Mouse (Mus musculus) telencephalon, adult 2 months (tissue): ENCODE results near the gene Gm10337.
A peak's percentile ranks its signal among the peaks of the same experiment; 100 is the strongest.

Source experiments
- DNase-seq: peaks from one replicate; pipeline ENCODE4 v3.0.0-alpha.2; 2011; ENCODE audit warnings: low read depth, low spot score

Gene Gm10337

DNA sequence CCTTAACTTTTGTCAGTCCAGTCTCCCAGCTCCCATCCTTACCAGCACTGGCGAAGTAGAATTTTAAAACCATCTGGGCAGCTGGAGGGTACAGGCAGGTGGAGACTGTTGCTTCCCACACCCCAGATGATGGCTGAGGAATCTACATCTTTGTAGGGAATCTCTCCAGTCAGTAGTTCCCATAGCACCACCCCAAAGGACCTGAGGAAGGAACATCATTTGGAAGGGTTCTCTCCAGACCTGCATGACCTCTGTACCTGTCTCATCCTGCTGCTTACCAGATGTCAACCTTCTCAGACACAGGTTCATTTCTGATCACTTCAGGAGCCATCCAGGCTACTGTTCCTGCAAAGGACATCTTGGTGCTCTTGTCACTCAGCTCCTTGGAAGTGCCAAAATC, at the start of gene Gm10337:
TSS of gene Gm10337 (plus strand) at position 276 of the 400 bp plus-strand sequence.
- DNase-seq = no peak

GRCm38 (mm10) chr15:102455993-102456392, 47.5 kb upstream of the Gm10337 start:
- no peak for DNase-seq

DNA sequence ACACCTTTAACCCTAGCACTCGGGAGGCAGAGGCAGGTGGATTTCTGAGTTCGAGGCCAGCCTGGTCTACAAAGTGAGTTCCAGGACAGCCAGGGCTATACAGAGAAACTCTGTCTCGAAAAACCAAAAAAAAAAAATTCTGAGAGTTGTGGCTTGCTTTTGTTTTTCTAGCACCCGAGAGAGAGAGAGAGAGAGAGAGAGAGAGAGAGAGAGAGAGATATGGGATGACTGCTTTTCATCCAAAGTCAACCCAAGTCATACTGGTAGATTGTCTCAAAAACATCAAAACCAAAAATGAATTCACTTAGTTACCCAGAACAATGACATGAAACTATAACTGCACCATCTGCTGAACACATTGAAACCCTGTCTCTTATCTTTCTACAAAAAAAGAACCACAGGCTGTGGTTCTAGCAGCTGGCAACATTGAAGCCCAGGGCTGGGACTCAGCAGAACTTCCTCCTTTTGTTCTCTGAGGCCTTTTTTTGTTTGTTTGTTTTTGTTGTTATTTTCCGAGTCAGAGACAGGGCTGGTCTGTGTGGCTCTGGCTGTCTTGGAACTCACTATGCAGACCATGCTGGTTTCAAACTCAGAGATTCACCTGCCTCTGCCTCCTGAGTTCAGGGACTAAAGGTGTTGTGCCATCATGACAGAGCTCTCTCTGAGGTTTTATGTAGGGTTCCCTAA, 45.3 kb upstream of the Gm10337 start:
- DNase-seq = no peak

- DNase-seq = peak; percentile 94
Measured at GRCm38 (mm10) chr15:102458904-102459317, 44.6 kb upstream of the Gm10337 start, which contains the start of gene Prr13. Prr13 (plus strand) TSS chr15:102459028.

DNA sequence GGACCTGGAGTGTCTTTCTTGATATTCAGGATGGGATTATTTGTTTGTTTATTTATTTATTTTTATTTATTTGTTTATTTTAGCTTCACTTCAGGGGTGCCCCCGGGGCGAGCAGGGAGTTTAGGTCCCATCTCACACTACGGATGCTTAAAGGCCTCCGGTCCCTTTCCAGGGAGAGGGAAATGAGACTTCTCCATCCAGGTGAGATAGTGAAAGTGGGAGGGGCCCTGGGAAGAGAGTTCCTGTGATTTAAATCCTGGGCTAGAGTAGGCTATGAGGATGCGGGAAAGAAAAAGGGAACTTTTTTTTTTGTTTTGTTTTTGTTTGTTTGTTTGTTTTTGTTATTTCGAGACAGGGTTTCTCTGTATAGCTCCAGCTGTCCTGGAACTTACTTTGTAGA, 44.1 kb upstream of the Gm10337 start:
- no peak for DNase-seq

DNA sequence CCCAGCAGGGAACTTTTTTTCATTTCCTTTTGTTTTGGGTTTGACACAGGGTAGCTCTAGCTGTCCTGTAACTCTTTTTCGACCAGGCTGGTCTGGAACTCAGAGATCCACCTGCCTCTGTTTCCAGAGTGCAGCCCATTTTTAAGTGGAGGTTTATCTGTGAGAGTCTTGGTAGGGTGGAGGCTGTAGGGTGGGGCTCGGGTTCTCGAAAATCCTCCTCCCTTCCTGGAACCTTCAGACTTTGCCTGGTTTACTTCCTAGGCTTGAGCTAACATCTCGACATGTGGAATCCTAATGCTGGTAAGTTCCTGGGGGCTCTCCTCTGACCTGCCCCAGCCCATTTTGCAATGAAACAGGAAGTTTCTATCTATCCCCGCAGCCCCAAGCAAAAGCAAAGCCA, 43.7 kb upstream of the Gm10337 start:
- DNase-seq = no peak

GRCm38 (mm10) chr15:102460409-102460808, 43.1 kb upstream of the Gm10337 start:
- no peak for DNase-seq

DNA sequence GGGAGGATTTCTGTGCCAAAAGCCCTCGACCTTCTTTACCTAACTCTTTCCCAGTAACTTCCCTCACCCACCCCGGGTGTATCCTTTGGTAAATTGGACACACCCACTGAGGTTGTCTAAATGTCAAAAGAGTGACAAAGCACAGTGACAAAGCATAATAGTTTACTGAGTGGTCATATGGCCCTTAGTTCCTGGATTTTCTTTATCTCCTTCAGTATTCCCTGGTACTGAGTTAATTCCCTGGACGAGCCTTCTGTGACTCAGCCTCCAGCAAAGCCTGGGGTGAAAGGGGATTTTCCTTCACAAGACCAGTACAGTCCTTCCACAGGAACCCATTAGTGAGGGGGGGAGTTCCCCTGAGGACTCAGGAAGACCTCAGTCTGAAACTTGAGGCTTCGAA, 42.6 kb upstream of the Gm10337 start:
- DNase-seq = no peak

DNA sequence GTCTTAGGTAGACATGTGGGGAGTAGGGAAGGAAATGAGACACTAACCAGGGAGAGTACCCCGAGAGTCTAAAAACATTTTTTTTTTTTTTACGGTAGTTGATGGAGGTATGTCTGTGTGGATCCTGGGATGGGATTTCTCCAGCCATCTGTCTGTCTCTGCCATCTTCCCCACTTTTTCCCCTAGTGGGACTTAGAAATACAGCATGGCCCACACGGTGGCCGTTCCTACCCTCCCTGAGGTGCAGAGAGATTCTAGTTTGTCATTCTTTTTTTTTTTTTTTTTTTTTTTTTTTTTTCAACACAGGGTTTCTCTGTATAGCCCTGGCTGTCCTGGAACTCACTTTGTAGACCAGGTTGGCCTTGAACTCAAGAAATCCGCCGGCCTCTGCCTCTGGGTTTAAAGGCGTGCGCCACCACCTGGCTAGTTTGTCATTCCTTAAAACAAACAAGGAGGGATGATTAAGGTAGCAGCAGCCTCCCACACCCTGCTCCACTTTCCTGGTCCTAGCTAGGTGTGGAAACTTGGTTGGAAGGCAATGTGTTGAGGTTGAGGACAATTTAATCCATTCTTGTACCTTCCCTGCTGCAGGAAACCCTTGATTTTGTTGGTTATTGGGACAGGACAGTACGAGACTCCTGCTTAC, 42.0 kb upstream of the Gm10337 start:
- DNase-seq = no peak

DNA sequence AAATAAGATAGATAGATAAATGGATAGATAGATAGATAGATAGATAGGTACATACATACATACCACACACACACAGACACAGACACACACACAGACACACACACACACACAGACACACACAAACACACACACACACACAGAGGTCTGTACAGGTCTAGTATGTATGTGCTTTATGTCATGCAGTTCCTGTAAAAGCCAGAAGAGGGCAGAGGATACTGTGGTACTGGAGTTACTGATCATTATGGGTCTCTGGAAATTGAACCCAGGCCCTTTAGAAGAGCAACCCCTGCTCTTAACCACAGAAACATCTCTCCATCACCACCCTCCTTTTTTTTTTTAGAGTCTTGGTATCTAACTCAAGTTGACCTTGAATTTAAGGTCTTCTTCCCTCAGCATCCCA, 39.9 kb upstream of the Gm10337 start:
- no peak for DNase-seq

GRCm38 (mm10) chr15:102468675-102469370, 34.7 kb upstream of the Gm10337 start:
- DNase-seq = no peak

DNA sequence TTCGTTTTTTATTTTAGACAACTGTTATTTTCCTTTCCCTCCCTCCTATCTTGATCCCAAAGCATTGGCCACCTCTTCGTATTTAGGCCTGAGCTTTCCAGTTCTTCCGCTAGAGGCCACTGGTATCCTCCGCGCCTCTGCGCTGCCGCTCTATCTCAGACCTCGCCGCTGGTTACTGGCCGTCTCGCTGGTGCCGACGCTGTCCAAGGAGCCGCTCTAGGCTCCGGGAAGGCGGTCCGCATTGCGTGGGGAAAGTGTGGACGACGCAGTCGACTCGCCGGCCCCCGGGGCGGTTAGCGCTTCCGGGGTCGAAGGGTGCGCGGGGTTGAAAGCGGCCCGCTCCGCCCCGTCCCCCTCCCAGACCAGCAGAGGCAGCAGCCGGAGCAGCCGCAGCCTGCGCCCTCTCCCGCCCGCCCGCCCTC, 33.3 kb upstream of the Gm10337 start, which contains the start of gene Pcbp2:
TSS of gene Pcbp2 (plus strand) at position 357 of the 422 bp plus-strand sequence.
- DNase-seq = peak; percentile 98

- DNase-seq = peak; percentile 69
Measured at GRCm38 (mm10) chr15:102470605-102471294, 32.8 kb upstream of the Gm10337 start.

DNA sequence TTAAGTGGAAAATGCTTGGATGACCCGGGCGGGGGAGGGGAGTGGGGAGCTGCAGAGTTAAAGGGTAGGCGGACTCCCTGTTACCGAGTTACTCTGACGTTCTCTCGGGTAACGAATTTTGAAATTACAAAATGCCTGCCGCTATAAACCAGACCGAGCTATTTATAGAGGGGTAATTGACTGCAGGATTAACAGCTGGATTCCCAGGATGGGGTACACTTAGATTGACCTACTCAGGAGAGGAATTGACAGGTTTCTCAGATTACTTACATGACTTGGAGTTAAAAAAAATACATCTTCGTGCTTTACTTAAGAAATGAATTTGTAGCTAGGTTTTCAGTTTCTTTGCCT, 32.3 kb upstream of the Gm10337 start:
- no peak for DNase-seq

- no peak for DNase-seq
Measured at GRCm38 (mm10) chr15:102471727-102472126, 31.8 kb upstream of the Gm10337 start.

- no peak for DNase-seq
Measured at GRCm38 (mm10) chr15:102473246-102473645, 30.3 kb upstream of the Gm10337 start.

GRCm38 (mm10) chr15:102474520-102474919, 29.0 kb upstream of the Gm10337 start:
- no peak for DNase-seq

DNA sequence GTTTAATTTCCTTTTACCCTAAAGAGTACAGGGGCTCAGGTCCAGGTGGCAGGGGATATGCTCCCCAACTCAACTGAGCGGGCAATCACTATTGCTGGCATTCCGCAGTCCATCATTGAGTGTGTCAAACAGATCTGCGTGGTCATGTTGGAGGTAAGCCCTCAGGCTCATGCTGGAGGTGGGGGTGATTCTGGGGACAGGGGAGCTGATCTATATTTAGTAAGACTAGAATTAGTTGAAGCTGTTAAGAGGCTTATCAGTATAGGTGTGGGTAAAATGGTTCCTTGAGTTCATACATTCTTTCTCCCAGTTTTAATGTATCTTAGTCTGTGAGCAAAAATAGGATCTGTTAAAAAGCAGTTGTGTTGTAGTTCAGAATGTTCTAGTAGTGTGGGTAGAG, 20.4 kb upstream of the Gm10337 start:
- DNase-seq = no peak

- DNase-seq = no peak
Measured at GRCm38 (mm10) chr15:102485853-102486252, 17.7 kb upstream of the Gm10337 start.

DNA sequence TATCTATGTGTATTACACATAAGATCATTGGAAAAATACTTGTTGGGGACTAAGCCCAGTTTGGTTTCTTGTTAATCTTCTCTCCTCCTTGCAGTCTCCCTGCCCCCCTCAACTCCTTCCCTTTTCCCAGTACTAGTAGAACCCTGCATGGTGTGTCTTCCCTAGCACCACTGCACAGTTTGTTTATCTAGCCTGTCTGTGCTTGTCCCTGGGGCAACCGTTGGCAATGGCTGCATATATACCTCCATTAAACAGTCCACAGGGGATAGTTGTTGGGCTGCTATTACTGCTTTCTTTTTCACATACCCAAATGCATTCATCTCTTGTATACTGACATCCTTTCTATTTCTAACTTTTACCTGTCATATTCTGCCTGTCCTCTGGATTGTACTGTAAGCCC, 15.9 kb upstream of the Gm10337 start:
- DNase-seq = no peak

- DNase-seq = no peak
Measured at GRCm38 (mm10) chr15:102498322-102498721, 5.2 kb upstream of the Gm10337 start.

DNA sequence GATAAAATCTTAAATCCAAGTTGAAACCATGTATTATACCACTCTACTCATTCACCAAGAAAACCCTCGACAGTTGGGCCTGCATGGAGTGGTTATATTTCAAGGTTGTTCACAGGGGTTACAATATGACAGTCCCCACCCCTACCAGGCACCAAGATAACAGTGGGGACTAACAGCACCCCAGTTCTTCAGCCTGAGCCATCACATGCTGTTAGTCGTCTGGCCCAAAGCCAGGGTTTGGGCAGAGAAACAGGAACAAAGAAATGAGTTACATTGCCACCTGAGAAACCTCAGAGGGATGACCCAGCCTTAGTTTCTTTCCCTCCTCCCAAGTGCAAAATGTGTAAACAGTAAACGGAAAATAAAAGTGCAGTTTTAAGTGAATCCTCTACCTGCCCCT, 4.2 kb upstream of the Gm10337 start:
- DNase-seq = no peak
